Mouse (Mus musculus): Measurements from ENCODE around the gene Nsun2. TPM values are rescaled to one million over a fixed set of nuclear protein-coding genes. Genes with fewer than 3 reads are reported as not detected.

The Nsun2 gene
- total and polyA plus RNA-seq, 3 experiments: 29.3 to 47.9 (median 40.4) TPM

GRCm38 (mm10) chr13:69639251-69639650 is 105.7 kb downstream of the Nsun2 start:
- H3K36me3 ChIP-seq (ENCODE audit: control insufficient read depth, insufficient read depth, low read length): no peaks in the 10 kb centered on the region
- H3K27me3 ChIP-seq (ENCODE audit: control insufficient read depth, insufficient read depth, low read length): no peaks in the 10 kb centered on the region
- no peak overlapping the region for H3K9ac ChIP-seq (ENCODE audit: low read depth, low read length)
- H3K4me3 ChIP-seq: no peak overlapping the region
- no peak overlapping the region for H3K27ac ChIP-seq
- H3K79me2 ChIP-seq (replicated peaks; ENCODE audit: control insufficient read depth, insufficient read depth, low read length): no peaks in the 10 kb centered on the region
- H3K4me1 ChIP-seq (ENCODE audit: control insufficient read depth, insufficient read depth, low read length): no peaks in the 10 kb centered on the region
- no peak for DNase-seq
- intact Hi-C loops (cut with DNase I): no loop called here
- WGBS: 93% methylated on average over 5 of the region's 5 CpGs
- TF ChIP-seq POLR2A (IDR thresholded peaks at IDR 0.05; ENCODE audit: insufficient read depth, low read depth, low read length) (no peak), EP300 (IDR thresholded peaks at IDR 0.05; ENCODE audit: insufficient read depth, low read depth, low read length) (no peak), CTCF (IDR thresholded peaks at IDR 0.05) (no peak)

- H3K4me3 ChIP-seq: no peak overlapping the region
- intact Hi-C loops (cut with DNase I): no loop called here
- no peak for DNase-seq
- H3K36me3 ChIP-seq (ENCODE audit: control insufficient read depth, insufficient read depth, low read length): no peaks in the 10 kb centered on the region
- H3K9ac ChIP-seq (ENCODE audit: low read depth, low read length): no peak overlapping the region
- H3K27ac ChIP-seq: no peak overlapping the region
- WGBS: 97% methylated on average over 4 of the region's 4 CpGs
- no peaks in the 10 kb centered on the region for H3K79me2 ChIP-seq (replicated peaks; ENCODE audit: control insufficient read depth, insufficient read depth, low read length)
- TF ChIP-seq CTCF (IDR thresholded peaks at IDR 0.05) (no peak), POLR2A (IDR thresholded peaks at IDR 0.05; ENCODE audit: insufficient read depth, low read depth, low read length) (no peak), EP300 (IDR thresholded peaks at IDR 0.05; ENCODE audit: insufficient read depth, low read depth, low read length) (no peak)
- H3K4me1 ChIP-seq (ENCODE audit: control insufficient read depth, insufficient read depth, low read length): no peaks in the 10 kb centered on the region
- H3K27me3 ChIP-seq (ENCODE audit: control insufficient read depth, insufficient read depth, low read length): no peaks in the 10 kb centered on the region
Measured at GRCm38 (mm10) chr13:69640126-69640525, 106.6 kb downstream of the Nsun2 start.

GRCm38 (mm10) chr13:69640541-69640940 is 107.0 kb downstream of the Nsun2 start:
- no peak overlapping the region for H3K27ac ChIP-seq
- no peaks in the 10 kb centered on the region for H3K36me3 ChIP-seq (ENCODE audit: control insufficient read depth, insufficient read depth, low read length)
- no peak overlapping the region for H3K9ac ChIP-seq (ENCODE audit: low read depth, low read length)
- WGBS: 61% methylated on average over 4 of the region's 4 CpGs
- H3K79me2 ChIP-seq (replicated peaks; ENCODE audit: control insufficient read depth, insufficient read depth, low read length): no peaks in the 10 kb centered on the region
- intact Hi-C loops (cut with DNase I): no loop called here
- no peak for DNase-seq
- H3K4me3 ChIP-seq: no peak overlapping the region
- H3K4me1 ChIP-seq (ENCODE audit: control insufficient read depth, insufficient read depth, low read length): no peaks in the 10 kb centered on the region
- no peaks in the 10 kb centered on the region for H3K27me3 ChIP-seq (ENCODE audit: control insufficient read depth, insufficient read depth, low read length)
- TF ChIP-seq POLR2A (IDR thresholded peaks at IDR 0.05; ENCODE audit: insufficient read depth, low read depth, low read length): no peak
- TF ChIP-seq EP300 (IDR thresholded peaks at IDR 0.05; ENCODE audit: insufficient read depth, low read depth, low read length): no peak
- TF ChIP-seq CTCF (IDR thresholded peaks at IDR 0.05): no peak

- Histone ChIP-seq H3K36me3 (ENCODE audit: control insufficient read depth, insufficient read depth, low read length) (no peaks in the 10 kb centered on the region), H3K27ac (no peak overlapping the region), H3K4me1 (ENCODE audit: control insufficient read depth, insufficient read depth, low read length) (no peaks in the 10 kb centered on the region), H3K9ac (ENCODE audit: low read depth, low read length) (no peak overlapping the region), H3K4me3 (no peak overlapping the region), H3K79me2 (replicated peaks; ENCODE audit: control insufficient read depth, insufficient read depth, low read length) (no peaks in the 10 kb centered on the region), H3K27me3 (ENCODE audit: control insufficient read depth, insufficient read depth, low read length) (no peaks in the 10 kb centered on the region)
- TF ChIP-seq POLR2A (IDR thresholded peaks at IDR 0.05; ENCODE audit: insufficient read depth, low read depth, low read length) (no peak), EP300 (IDR thresholded peaks at IDR 0.05; ENCODE audit: insufficient read depth, low read depth, low read length) (no peak), CTCF (IDR thresholded peaks at IDR 0.05) (no peak)
- DNase-seq: no peak
- 83% methylated on average over 3 of the region's 3 CpGs for WGBS
- intact Hi-C loops (cut with DNase I): no loop called here
Measured at GRCm38 (mm10) chr13:69641017-69641416, 107.5 kb downstream of the Nsun2 start.

- H3K36me3 ChIP-seq (ENCODE audit: control insufficient read depth, insufficient read depth, low read length): no peaks in the 10 kb centered on the region
- WGBS: 73% methylated on average over 5 of the region's 5 CpGs
- H3K4me3 ChIP-seq: no peak overlapping the region
- TF ChIP-seq POLR2A (IDR thresholded peaks at IDR 0.05; ENCODE audit: insufficient read depth, low read depth, low read length) (no peak), CTCF (IDR thresholded peaks at IDR 0.05) (no peak), EP300 (IDR thresholded peaks at IDR 0.05; ENCODE audit: insufficient read depth, low read depth, low read length) (no peak)
- no peak for DNase-seq
- no peak overlapping the region for H3K27ac ChIP-seq
- H3K9ac ChIP-seq (ENCODE audit: low read depth, low read length): no peak overlapping the region
- no peaks in the 10 kb centered on the region for H3K4me1 ChIP-seq (ENCODE audit: control insufficient read depth, insufficient read depth, low read length)
- no peaks in the 10 kb centered on the region for H3K27me3 ChIP-seq (ENCODE audit: control insufficient read depth, insufficient read depth, low read length)
- H3K79me2 ChIP-seq (replicated peaks; ENCODE audit: control insufficient read depth, insufficient read depth, low read length): no peaks in the 10 kb centered on the region
- intact Hi-C loops (cut with DNase I): no loop called here
Measured at GRCm38 (mm10) chr13:69642656-69643216, 109.2 kb downstream of the Nsun2 start.

GRCm38 (mm10) chr13:69643937-69644336 is 110.4 kb downstream of the Nsun2 start:
- no peak for DNase-seq
- H3K27me3 ChIP-seq (ENCODE audit: control insufficient read depth, insufficient read depth, low read length): no peaks in the 10 kb centered on the region
- H3K27ac ChIP-seq: no peak overlapping the region
- intact Hi-C loops (cut with DNase I): no loop called here
- no peaks in the 10 kb centered on the region for H3K79me2 ChIP-seq (replicated peaks; ENCODE audit: control insufficient read depth, insufficient read depth, low read length)
- TF ChIP-seq CTCF (IDR thresholded peaks at IDR 0.05) (no peak), EP300 (IDR thresholded peaks at IDR 0.05; ENCODE audit: insufficient read depth, low read depth, low read length) (no peak), POLR2A (IDR thresholded peaks at IDR 0.05; ENCODE audit: insufficient read depth, low read depth, low read length) (no peak)
- H3K9ac ChIP-seq (ENCODE audit: low read depth, low read length): no peak overlapping the region
- H3K36me3 ChIP-seq (ENCODE audit: control insufficient read depth, insufficient read depth, low read length): no peaks in the 10 kb centered on the region
- 83% methylated on average over 2 of the region's 2 CpGs for WGBS
- no peaks in the 10 kb centered on the region for H3K4me1 ChIP-seq (ENCODE audit: control insufficient read depth, insufficient read depth, low read length)
- no peak overlapping the region for H3K4me3 ChIP-seq
